Mouse (Mus musculus) forelimb bud, embryonic 11.5 days (tissue): ENCODE measurements around the gene Accsl.

ENCODE experiments used
- DNase-seq: peaks from one replicate; pipeline ENCODE4 v3.0.0-alpha.2; 2012; ENCODE audit warnings: low read depth, low spot score

The Accsl gene

GRCm38 (mm10) chr2:93874606-93875005 lies 5.6 kb upstream of the Accsl start:
- no peak for DNase-seq

- no peak for DNase-seq
These were observed 5.2 kb upstream of the Accsl start for GRCm38 (mm10) chr2:93874227-93874514.

GRCm38 (mm10) chr2:93873449-93874226 lies 4.7 kb upstream of the Accsl start:
- no peak for DNase-seq

- no peak for DNase-seq
These were observed 3.3 kb upstream of the Accsl start for GRCm38 (mm10) chr2:93872257-93872656.

DNA sequence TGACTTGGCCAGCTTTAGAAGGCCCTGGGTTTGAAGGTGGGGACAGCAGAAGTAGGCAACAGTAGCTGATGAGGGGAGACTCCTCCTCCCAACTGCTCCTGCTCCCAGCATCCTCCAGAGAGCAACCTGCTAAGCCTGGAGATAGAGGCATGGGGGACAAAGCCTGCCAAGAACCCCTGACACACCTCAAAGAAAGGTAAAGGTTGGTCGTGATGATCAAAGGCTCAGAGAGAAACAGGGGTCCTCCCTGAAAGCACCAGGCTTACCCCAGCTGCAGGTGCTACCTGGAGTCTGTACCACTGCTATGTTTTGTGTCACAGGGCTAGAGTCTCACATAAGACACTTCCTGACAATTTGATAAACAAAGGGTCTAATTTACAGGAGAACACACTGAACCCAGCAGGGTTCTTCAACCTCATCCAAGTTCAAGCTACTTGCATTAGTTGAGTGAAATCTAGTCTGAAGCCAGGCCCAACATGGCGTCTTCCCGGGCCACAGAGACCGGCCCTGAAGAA lies 2.5 kb upstream of the Accsl start:
- DNase-seq = no peak

GRCm38 (mm10) chr2:93870842-93871241 lies 1.9 kb upstream of the Accsl start:
- DNase-seq = peak; percentile 75

DNA sequence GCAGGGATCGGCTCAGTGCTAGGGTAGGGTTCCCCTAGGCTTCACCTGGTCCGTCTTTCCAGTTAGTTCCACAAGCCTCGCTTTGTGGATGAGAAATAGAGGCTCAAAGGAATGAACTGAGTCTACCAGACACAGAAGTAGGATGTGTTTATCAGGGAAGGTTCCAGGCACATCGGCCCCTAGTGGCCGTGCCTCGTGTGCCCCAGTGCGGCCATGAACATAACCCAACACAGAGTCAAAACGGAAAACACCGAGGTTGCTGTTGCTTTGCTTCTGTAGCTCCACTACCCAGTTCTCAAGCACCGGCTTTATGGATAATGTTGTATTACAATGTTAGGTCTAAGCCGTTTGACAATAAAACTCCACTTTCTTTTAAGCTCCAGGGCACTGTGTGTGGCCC lies 391 bp downstream of the Accsl start:
- no peak for DNase-seq

DNA sequence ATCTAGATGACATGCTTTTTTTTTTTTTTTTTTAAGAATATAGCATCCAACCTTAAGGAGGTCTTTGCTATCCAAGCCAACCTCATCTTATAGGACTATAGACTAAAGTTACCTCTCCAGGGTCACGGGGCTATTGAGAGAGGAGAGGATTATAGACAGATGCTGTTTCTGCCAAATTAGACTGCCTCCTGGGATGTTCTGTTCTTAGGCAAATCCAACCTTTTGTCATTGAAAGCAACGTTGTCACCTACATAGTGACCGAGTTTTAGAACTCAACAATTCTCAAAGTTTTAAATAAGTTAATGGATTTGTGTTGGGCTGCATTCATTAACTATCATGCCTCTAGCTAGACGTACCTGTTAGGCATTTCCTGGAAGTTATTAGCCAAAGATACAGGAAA lies 5.7 kb downstream of the Accsl start:
- DNase-seq = no peak

DNA sequence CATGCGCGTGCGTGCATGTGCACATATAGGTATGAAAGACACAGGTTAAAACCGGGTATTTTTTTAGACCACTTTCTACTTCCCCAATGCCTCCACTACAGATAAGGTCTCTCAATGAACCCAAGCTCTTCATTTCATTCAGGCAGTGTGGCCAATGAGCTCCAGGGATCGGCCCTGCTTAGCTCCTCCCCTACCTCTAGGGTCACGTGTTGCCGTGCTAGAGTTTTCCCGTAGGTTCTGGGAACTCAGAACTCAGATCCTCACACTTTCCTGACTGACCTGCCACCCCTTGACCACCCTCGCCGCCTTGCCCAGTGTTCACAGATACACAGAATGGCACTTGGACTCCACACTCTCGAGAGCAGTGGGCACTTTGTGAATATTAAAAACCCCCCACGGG lies 10.1 kb downstream of the Accsl start:
- no peak for DNase-seq

- peak; percentile 66 for DNase-seq
These were observed 17.7 kb downstream of the Accsl start for GRCm38 (mm10) chr2:93851303-93851702.

GRCm38 (mm10) chr2:93850317-93850944 lies 18.5 kb downstream of the Accsl start:
- no peak for DNase-seq

GRCm38 (mm10) chr2:93849505-93850089 lies 19.4 kb downstream of the Accsl start, which contains the start of gene Accs:
Gene Accs, minus strand, starts transcription at chr2:93849943.
- DNase-seq = peak; percentile 77

- DNase-seq = no peak
These were observed 27.6 kb downstream of the Accsl start for GRCm38 (mm10) chr2:93841349-93841748.

DNA sequence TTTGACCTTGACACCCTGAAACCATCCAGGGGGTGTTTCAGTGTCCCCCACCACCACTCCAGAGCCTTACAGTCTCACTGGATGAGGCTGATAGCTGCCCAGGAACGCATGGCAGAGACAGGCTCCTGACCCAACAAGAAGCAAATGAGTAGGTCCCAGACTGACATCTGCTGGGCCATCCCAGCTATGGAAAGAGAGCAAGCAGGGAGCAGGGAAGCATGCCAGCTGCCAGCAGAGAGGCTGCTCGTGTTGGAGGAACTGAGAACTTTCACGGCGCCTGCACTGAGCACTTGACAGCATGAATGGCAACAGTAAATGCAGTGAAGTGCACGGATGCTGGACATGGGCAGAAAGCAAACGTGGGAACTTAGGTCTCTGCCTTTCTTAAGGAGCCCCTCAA lies 28.8 kb downstream of the Accsl start:
- DNase-seq = no peak

- DNase-seq = no peak
These were observed 30.0 kb downstream of the Accsl start for GRCm38 (mm10) chr2:93838931-93839330.

DNA sequence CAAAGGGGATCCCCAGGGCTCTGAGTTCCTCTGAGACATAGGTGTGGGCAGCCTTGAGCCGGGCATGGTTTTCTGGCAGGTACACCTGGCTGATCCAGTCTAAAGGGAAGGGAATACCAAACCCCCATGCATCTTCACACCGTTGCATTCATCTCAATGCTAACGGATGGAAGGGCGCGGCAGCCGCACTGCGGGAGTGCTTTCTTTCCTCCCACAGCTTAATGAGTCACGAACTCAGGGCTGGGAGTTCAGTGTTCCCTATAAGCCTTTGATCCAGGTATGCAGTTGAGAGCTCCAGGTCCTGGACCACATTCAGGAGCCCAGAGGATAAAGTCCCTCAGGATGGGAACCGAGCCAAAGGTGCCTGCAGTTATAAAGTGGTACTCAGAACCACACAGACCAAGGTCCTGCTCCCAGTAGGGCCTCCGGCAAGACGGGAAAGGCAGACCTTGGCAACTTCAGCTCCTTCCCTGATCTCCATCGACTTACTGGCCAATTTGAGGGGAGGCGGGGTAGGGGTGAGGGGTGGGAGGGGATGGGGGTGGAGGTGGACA lies 32.6 kb downstream of the Accsl start:
- DNase-seq = no peak

DNA sequence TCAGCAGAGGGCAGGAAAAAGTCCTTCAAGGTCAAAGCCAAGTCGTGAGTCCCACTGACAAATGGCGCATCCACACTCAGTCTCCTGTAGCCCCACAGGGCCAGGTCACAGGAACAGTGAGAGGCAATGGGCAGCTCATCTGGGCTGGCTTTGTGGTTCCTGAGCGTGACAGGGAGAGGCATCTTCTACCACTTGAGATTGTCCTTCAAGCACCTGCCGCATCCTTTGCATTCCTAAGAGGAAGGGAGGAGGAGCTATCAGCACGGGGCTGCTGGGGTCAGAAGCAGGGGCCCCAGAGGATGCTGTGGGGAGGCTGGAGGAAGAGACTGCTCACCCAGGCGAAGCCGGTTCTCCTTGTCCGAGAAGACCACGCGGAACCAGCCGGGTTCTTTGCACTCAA lies 33.4 kb downstream of the Accsl start:
- no peak for DNase-seq

DNA sequence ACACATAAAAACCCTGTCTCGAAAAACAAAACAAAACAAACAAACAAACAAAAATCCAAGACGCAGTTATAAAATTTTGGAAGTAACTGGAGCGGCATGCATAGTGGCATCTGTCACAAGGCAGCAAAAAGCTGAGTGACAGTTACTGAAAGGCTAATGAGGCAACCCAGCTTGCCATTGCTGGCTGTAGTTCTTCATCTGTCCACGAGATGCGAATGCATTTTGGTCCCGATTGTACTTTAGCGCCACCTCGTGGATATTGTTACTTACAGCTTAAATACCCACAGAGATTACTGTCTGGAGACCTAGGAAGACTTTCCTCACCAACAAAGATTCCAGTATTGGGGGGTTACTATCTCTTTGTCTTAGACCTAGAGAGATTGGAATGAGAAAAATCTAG lies 45.4 kb downstream of the Accsl start:
- peak; percentile 95 for DNase-seq

- DNase-seq = peak; percentile 89
These were observed 46.8 kb downstream of the Accsl start, which contains the start of gene Ext2 for GRCm38 (mm10) chr2:93822045-93822749. Gene Ext2, minus strand, starts transcription at chr2:93822568.

DNA sequence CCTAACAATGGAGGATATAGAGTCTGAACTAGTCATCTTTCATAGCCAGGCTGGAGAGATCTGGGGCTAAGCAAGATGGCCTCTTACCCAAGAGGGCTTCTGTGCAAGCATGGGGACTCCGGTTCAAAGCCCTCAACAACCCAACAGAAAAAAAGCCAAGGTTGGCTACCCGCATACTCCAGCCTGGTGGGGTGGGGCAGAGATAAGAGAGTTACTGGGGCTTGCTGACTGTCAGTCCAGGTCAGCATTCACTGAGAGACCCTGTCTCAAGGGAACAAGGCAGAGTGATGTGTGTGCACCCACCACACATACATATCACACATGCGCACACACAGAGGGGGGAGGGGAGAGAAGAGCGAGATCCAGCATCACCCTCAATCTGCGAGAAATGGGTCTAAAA lies 51.2 kb downstream of the Accsl start:
- no peak for DNase-seq

DNA sequence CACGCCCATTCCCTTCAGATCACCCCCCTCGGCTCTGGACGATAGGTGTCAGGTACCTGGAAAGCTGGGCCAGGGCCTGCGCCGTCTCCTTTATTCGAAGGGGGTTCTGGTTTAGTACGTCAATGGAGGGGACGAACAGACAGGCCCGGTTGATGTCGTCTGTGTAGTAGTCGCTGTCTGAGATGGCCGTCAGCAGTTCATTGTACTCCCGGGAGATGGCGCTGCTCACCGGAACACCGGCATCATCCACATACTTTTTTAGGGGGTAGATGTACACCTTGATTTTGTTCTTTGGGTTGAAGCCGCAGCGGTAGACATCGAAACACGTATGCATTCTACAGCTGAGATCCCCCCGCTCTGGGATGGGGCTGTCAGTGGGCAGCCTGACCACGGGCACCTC lies 55.6 kb downstream of the Accsl start:
- no peak for DNase-seq

GRCm38 (mm10) chr2:93811812-93812211 lies 57.1 kb downstream of the Accsl start:
- peak; percentile 57 for DNase-seq
